Mouse (Mus musculus): Measurements from ENCODE around the gene Smpd4.
A peak's percentile ranks its signal among the peaks of the same experiment; 100 is the strongest.

The Smpd4 gene

GRCm38 (mm10) chr16:17638036-17638628 is 19.0 kb downstream of the Smpd4 start:
- peak; percentile 47 to 65 for DNase-seq (ENCODE audit: low spot score in 2 of 2)

DNA sequence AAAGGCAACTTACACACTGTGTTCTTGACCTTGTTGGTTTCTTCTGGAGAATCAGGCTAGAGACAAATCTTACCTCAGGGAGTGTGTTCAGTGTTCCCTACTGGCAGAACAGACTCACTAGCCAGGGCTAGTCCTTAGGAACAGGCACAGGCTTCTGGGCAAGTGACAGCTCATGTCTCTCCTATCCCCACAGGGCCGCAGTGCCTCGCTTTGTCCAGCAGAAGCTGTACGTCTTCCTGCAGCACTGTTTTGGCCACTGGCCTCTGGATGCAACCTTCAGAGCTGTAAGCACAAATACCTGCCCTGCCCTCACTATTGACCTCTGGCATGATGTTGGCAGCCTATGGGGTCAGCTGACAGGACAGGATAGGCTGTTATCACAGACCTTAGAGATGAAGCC is 19.9 kb downstream of the Smpd4 start:
- DNase-seq (ENCODE audit: low spot score in 2 of 2): no peak

DNA sequence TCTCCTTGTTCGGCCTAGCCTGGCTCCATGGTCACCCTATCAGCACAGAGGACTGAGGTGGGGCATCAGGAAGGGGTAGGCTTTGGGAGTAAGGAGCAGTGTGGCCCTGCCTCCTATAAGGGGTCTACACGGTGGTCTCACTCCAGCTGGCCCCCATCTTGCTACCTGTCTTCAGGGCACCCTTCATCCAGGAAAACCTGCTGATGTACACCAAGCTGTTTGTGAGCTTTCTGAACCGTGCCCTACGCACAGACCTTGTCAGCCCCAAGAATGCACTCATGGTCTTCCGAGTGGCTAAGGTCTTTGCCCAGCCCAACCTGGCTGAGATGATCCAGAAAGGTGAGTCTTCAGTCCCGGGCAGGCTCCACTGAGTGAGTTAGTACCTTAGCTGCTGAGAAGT is 20.8 kb downstream of the Smpd4 start:
- DNase-seq (ENCODE audit: low spot score in 2 of 2): no peak

GRCm38 (mm10) chr16:17640706-17641105 is 21.6 kb downstream of the Smpd4 start:
- no peak for DNase-seq (ENCODE audit: low spot score in 2 of 2)

GRCm38 (mm10) chr16:17641301-17641700 is 22.1 kb downstream of the Smpd4 start:
- no peak for DNase-seq (ENCODE audit: low spot score in 2 of 2)

- DNase-seq (ENCODE audit: low spot score in 2 of 2): no peak
Observed at GRCm38 (mm10) chr16:17642311-17642710, 23.2 kb downstream of the Smpd4 start.

GRCm38 (mm10) chr16:17643437-17643990 is 24.4 kb downstream of the Smpd4 start:
- no peak for DNase-seq (ENCODE audit: low spot score in 2 of 2)

DNA sequence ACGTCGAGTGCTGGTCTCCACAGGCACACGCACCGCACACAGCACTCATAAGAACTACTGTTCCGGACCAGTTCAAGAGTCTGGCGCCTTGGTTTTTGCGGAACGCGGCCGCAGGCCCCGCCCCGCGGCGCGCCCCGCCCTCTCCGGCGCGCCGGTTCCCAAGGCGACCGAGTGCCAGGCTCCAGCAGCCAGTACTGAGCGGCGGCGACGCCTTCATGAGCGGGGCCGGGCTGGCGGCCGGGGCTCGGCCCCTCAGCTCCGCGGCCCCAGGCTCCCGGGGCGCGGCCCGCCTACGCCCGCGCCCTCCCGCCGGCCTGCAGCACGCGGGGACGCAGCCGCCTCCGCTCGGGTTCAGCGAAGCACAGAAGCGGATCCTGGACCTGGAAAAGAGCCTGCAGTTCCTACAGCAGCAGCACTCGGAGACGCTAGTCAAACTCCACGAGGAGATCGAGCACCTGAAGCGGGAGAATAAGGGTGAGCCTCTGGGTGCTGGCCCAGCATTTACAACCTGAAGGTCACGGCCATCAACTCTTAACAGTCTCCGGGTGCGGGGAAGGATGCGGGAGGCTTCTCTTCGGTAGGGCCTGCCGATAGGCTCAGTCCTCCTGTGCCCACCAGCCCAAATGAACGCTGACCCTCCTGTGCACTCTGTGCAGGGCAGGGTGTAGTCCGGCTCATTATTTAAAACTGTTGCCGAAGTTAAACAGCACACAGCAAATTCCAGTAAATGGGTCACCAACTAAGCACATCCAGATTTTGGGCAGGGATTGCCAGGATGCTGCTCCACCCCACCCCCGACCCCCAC is 27.4 kb downstream of the Smpd4 start, which contains the start of gene Ccdc74a:
Gene Ccdc74a (plus strand): TSS at position 161 of the 805 bp plus-strand sequence.
- DNase-seq (ENCODE audit: low spot score in 2 of 2): peak; percentile 76 to 81

DNA sequence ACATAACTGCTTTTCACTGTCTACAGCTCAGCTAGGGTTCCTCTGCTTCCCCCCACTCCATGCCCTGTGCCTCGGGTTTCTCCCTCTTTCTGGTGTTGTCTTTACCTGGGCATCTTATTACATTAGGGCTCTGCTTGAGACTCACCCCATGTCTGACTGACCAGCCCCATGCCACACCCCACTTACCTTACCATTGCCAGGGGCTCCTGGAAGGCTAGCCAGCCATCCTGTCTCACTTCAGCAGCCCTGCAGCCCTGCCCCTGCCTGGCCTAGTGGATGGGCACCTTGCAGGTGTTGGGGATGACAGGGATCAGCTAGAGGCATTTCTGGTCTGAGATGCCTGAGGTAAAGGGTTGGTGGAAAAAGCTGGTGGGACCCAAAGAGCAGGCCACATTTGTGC is 28.0 kb downstream of the Smpd4 start:
- no peak for DNase-seq (ENCODE audit: low spot score in 2 of 2)

DNA sequence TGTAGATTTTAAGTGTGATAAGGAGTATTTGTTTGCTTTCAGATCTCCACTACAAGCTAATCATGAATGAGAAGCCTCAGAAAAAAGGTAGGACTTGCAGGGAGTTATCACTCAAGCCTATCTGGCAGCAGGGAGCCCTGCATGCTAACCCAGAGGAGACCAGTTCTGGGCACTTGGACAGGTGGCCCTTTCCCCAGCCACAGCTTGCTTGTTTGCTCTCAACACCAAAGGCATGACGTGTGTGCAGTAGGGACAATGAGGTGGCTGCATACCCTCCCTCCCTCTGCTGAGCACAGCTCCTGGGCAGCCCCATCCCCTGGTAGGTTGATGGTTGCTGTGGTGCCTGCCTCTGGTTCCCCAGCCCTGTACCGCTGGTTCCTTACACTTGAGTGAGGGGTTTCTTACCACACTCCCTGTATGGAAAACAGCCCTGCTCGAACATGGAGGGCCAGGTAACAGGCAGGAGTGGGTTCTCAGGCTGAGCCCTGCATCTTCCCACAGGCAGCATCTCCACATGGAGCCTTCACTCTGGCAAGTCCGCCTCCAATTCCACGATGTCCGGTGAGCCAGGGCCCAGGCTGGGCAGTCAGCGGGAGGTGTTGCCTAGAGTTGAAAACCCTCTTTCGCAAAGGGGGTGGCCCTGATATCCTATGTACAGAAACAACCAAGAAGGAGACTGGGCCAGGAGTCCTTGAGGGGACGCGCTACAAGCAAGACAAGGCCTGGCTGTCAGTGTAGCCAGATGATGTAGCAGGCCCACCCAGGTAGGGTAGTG is 28.6 kb downstream of the Smpd4 start:
- DNase-seq (ENCODE audit: low spot score in 2 of 2): no peak

DNA sequence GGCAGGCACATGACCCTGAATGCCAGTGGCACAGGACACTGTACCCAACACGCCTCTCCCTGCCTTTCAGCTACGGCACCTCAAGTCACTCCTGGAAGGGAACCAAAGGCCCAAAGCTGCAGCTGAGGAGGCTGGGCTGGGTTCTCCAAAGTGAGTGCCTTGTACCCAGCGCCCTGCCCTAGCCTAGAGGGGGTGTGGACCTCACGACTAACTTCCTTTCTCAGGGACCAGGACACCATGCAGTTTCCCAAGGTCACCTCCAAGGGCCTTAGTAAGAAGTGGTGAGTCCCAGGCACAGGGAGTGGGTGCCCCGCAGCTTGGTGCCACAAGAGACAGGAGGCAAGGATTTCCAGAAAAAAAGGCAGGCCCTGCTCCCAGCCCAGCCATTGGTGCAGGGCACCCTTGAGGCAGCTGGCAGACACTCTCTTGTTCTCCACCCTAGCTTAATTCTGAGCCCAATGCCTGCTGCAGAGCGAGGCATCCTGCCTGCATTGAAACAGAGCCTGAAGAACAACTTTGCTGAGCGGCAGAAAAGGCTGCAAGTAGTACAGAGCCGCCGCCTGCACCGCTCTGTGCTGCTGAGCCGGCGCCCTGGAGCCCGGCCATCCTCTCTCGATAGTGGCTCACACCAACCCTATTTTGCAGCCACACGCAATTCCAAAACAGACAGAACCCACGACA is 30.9 kb downstream of the Smpd4 start:
- no peak for DNase-seq (ENCODE audit: low spot score in 2 of 2)

DNA sequence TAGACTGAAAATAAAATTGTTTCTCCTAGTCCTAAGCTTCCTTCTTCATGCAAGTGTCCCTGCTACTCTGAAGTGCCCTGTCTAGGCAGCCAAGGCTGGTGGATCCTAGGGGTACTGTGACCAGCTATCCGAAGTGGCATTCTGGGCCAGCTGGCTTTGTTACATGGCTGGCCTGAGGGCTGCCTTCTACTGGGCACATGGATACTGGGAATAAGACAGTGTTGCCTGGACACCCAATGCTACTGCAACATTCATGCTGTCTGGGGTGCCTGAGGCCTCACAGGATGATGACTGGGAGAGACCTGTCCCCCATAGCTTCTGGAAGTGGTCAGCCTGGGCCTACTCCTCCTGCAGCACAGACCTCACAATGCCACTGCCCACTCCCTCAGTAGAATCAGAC is 31.6 kb downstream of the Smpd4 start:
- DNase-seq (ENCODE audit: low spot score in 2 of 2): no peak

GRCm38 (mm10) chr16:17652607-17653006 is 33.5 kb downstream of the Smpd4 start:
- no peak for DNase-seq (ENCODE audit: low spot score in 2 of 2)

- no peak for DNase-seq (ENCODE audit: low spot score in 2 of 2)
Observed at GRCm38 (mm10) chr16:17653601-17654000, 34.4 kb downstream of the Smpd4 start.

- no peak for DNase-seq (ENCODE audit: low spot score in 2 of 2)
Observed at GRCm38 (mm10) chr16:17654188-17654795, 35.1 kb downstream of the Smpd4 start.

- DNase-seq (ENCODE audit: low spot score in 2 of 2): no peak
Observed at GRCm38 (mm10) chr16:17656212-17656871, 37.2 kb downstream of the Smpd4 start.

DNA sequence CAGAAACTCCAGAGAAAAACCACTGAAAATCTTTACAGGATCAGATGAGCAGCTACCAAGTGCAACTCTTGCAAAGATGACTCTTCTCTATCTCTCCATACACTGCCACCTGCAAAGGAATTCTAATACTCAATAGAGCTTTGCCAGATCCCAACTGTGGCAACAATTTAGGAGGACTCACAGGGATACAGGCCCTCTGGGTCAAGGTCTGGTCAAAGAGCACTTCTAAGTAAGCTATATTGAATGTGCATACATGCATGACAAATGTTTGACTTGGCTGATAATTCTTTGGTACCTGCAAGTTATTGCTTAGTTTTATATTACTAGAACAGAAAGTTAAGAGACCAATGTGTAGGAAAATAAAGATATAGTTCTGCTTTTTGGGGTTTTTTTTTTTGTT is 46.4 kb downstream of the Smpd4 start:
- DNase-seq (ENCODE audit: low spot score in 2 of 2): no peak

- DNase-seq (ENCODE audit: low spot score in 2 of 2): no peak
Observed at GRCm38 (mm10) chr16:17669886-17670285, 50.7 kb downstream of the Smpd4 start.

Data from spleen, postnatal 14 days (tissue).